Mouse (Mus musculus): Measurements from ENCODE around the gene Lrig3. TPM values are rescaled to one million over a fixed set of nuclear protein-coding genes. Genes with fewer than 3 reads are reported as not detected.

Lrig3 gene
- polyA plus RNA-seq, 1 experiment from 2014 or later = 10.4 TPM

- Histone ChIP-seq H3K4me1 (peaks cover 31% of the 10 kb centered on the region), H3K36me3 (peaks cover under 1% of the 10 kb centered on the region; the same call in 1 of the 2 replicates), H3K27ac (peak overlapping the region; percentile 86), H3K4me3 (peak overlapping the region; percentile 77), H3K4me2 (peak overlapping the region; percentile 73), H3K27me3 (no peaks in the 10 kb centered on the region), H3K9me3 (no peaks in the 10 kb centered on the region), H3K9ac (peak overlapping the region; percentile 84)
- 9% methylated on average over 14 of the region's 14 CpGs for WGBS
- ATAC-seq (ENCODE audit: borderline replicate concordance, extremely low read depth, low FRiP score, low TSS enrichment) = no peak
Observed at GRCm38 (mm10) chr10:125967436-125968160, 1.6 kb downstream of the Lrig3 start.

- no peaks in the 10 kb centered on the region for H3K9me3 ChIP-seq
Observed at GRCm38 (mm10) chr10:125968191-125969132, 2.5 kb downstream of the Lrig3 start.

GRCm38 (mm10) chr10:125969133-125969490 lies 3.1 kb downstream of the Lrig3 start:
- Histone ChIP-seq H3K36me3 (peaks cover 6% of the 10 kb centered on the region; the same call in 1 of the 2 replicates), H3K4me2 (peak overlapping the region; percentile 73), H3K9me3 (no peaks in the 10 kb centered on the region), H3K4me3 (peak overlapping the region; percentile 77), H3K4me1 (peaks cover 31% of the 10 kb centered on the region), H3K9ac (0 out of 2 replicates have a peak overlapping the region, but pooled peaks have one; percentile 8), H3K27me3 (no peaks in the 10 kb centered on the region), H3K27ac (peak overlapping the region; percentile 68)
- 14% methylated on average over 10 of the region's 10 CpGs for WGBS
- no peak for ATAC-seq (ENCODE audit: borderline replicate concordance, extremely low read depth, low FRiP score, low TSS enrichment)

More at GRCm38 (mm10) chr10:125968191-125969132, 2.5 kb downstream of the Lrig3 start:
- H3K4me1 ChIP-seq = peaks cover 31% of the 10 kb centered on the region
- 7% methylated on average over 16 of the region's 16 CpGs for WGBS
- peak overlapping the region; percentile 77 for H3K4me3 ChIP-seq
- H3K36me3 ChIP-seq = peaks cover 6% of the 10 kb centered on the region; the same call in 1 of the 2 replicates
- peak overlapping the region; percentile 73 for H3K4me2 ChIP-seq
- ATAC-seq (ENCODE audit: borderline replicate concordance, extremely low read depth, low FRiP score, low TSS enrichment) = peak; percentile 15; the same call in 1 of the 2 replicates
- no peaks in the 10 kb centered on the region for H3K27me3 ChIP-seq
- H3K27ac ChIP-seq = peak overlapping the region; percentile 68
- H3K9ac ChIP-seq = peak overlapping the region; percentile 27

- H3K27ac ChIP-seq = peak overlapping the region; percentile 35; the same call in 1 of the 2 replicates
- no peak overlapping the region for H3K9ac ChIP-seq
- peak overlapping the region; percentile 73; the same call in 1 of the 2 replicates for H3K4me2 ChIP-seq
- peaks cover 31% of the 10 kb centered on the region for H3K4me1 ChIP-seq
- H3K27me3 ChIP-seq = no peaks in the 10 kb centered on the region
- no peak for ATAC-seq (ENCODE audit: borderline replicate concordance, extremely low read depth, low FRiP score, low TSS enrichment)
- H3K9me3 ChIP-seq = no peaks in the 10 kb centered on the region
- 77% methylated on average over 2 of the region's 2 CpGs for WGBS
- no peak overlapping the region for H3K4me3 ChIP-seq
- peaks cover 6% of the 10 kb centered on the region; the same call in 1 of the 2 replicates for H3K36me3 ChIP-seq
Observed at GRCm38 (mm10) chr10:125970031-125970430, 4.1 kb downstream of the Lrig3 start.

- no peaks in the 10 kb centered on the region for H3K9me3 ChIP-seq
- no peak overlapping the region for H3K9ac ChIP-seq
- no peak for ATAC-seq (ENCODE audit: borderline replicate concordance, extremely low read depth, low FRiP score, low TSS enrichment)
- peaks cover 7% of the 10 kb centered on the region; the same call in 1 of the 2 replicates for H3K36me3 ChIP-seq
- H3K27me3 ChIP-seq = no peaks in the 10 kb centered on the region
- 36% methylated on average over 4 of the region's 4 CpGs for WGBS
- peak overlapping the region; percentile 35; the same call in 1 of the 2 replicates for H3K27ac ChIP-seq
- H3K4me1 ChIP-seq = peaks cover 30% of the 10 kb centered on the region
- no peak overlapping the region for H3K4me3 ChIP-seq
- H3K4me2 ChIP-seq = peak overlapping the region; percentile 73; the same call in 1 of the 2 replicates
Observed at GRCm38 (mm10) chr10:125970500-125970899, 4.5 kb downstream of the Lrig3 start.

GRCm38 (mm10) chr10:125973726-125974125 lies 7.8 kb downstream of the Lrig3 start:
- Histone ChIP-seq H3K9ac (no peak overlapping the region), H3K27me3 (no peaks in the 10 kb centered on the region), H3K4me2 (no peak overlapping the region), H3K4me3 (no peak overlapping the region), H3K9me3 (no peaks in the 10 kb centered on the region), H3K4me1 (peaks cover 23% of the 10 kb centered on the region), H3K36me3 (peaks cover 14% of the 10 kb centered on the region), H3K27ac (no peak overlapping the region)
- WGBS = 67% methylated on average over 7 of the region's 7 CpGs
- no peak for ATAC-seq (ENCODE audit: borderline replicate concordance, extremely low read depth, low FRiP score, low TSS enrichment)

- H3K27ac ChIP-seq = no peak overlapping the region
- no peaks in the 10 kb centered on the region for H3K36me3 ChIP-seq
- H3K4me1 ChIP-seq = peaks cover 6% of the 10 kb centered on the region; the same call in 1 of the 2 replicates
- no peak overlapping the region for H3K4me3 ChIP-seq
- WGBS = 85% methylated on average over 5 of the region's 5 CpGs
- H3K9ac ChIP-seq = no peak overlapping the region
- H3K27me3 ChIP-seq = no peaks in the 10 kb centered on the region
- no peaks in the 10 kb centered on the region for H3K9me3 ChIP-seq
- no peak overlapping the region for H3K4me2 ChIP-seq
- ATAC-seq (ENCODE audit: borderline replicate concordance, extremely low read depth, low FRiP score, low TSS enrichment) = 0 out of 2 replicates have a peak, but pooled peaks have one; percentile 37
Observed at GRCm38 (mm10) chr10:125981938-125982337, 16.0 kb downstream of the Lrig3 start.

- Histone ChIP-seq H3K4me3 (no peak overlapping the region), H3K9me3 (no peaks in the 10 kb centered on the region), H3K9ac (no peak overlapping the region), H3K27me3 (no peaks in the 10 kb centered on the region), H3K27ac (no peak overlapping the region), H3K36me3 (0 out of 2 replicates have a peak, but pooled peaks cover 6% of the 10 kb centered on the region), H3K4me2 (no peak overlapping the region), H3K4me1 (peaks cover 16% of the 10 kb centered on the region; the same call in 1 of the 2 replicates)
- ATAC-seq (ENCODE audit: borderline replicate concordance, extremely low read depth, low FRiP score, low TSS enrichment) = no peak
- WGBS = 77% methylated on average over 9 of the region's 9 CpGs
Observed at GRCm38 (mm10) chr10:125984473-125985035, 18.6 kb downstream of the Lrig3 start.

- ATAC-seq (ENCODE audit: borderline replicate concordance, extremely low read depth, low FRiP score, low TSS enrichment) = no peak
- 97% methylated on average over 1 of the region's 1 CpGs for WGBS
- Histone ChIP-seq H3K9ac (no peak overlapping the region), H3K27me3 (no peaks in the 10 kb centered on the region), H3K36me3 (0 out of 2 replicates have a peak, but pooled peaks cover 6% of the 10 kb centered on the region), H3K27ac (no peak overlapping the region), H3K4me3 (no peak overlapping the region), H3K9me3 (no peaks in the 10 kb centered on the region), H3K4me1 (peaks cover 16% of the 10 kb centered on the region; the same call in 1 of the 2 replicates), H3K4me2 (no peak overlapping the region)
Observed at GRCm38 (mm10) chr10:125985795-125986194, 19.8 kb downstream of the Lrig3 start.

- H3K27me3 ChIP-seq = no peaks in the 10 kb centered on the region
- H3K9me3 ChIP-seq = no peaks in the 10 kb centered on the region
- peaks cover 16% of the 10 kb centered on the region; the same call in 1 of the 2 replicates for H3K4me1 ChIP-seq
- WGBS = 88% methylated on average over 9 of the region's 9 CpGs
- H3K4me3 ChIP-seq = no peak overlapping the region
- H3K9ac ChIP-seq = no peak overlapping the region
- no peak for ATAC-seq (ENCODE audit: borderline replicate concordance, extremely low read depth, low FRiP score, low TSS enrichment)
- H3K27ac ChIP-seq = no peak overlapping the region
- H3K4me2 ChIP-seq = no peak overlapping the region
- H3K36me3 ChIP-seq = 0 out of 2 replicates have a peak, but pooled peaks cover 6% of the 10 kb centered on the region
Observed at GRCm38 (mm10) chr10:125986443-125986842, 20.5 kb downstream of the Lrig3 start.

GRCm38 (mm10) chr10:125987307-125987706 lies 21.3 kb downstream of the Lrig3 start:
- no peaks in the 10 kb centered on the region for H3K27me3 ChIP-seq
- no peak for ATAC-seq (ENCODE audit: borderline replicate concordance, extremely low read depth, low FRiP score, low TSS enrichment)
- no peak overlapping the region for H3K4me2 ChIP-seq
- H3K9ac ChIP-seq = no peak overlapping the region
- 43% methylated on average over 6 of the region's 6 CpGs for WGBS
- peaks cover 16% of the 10 kb centered on the region; the same call in 1 of the 2 replicates for H3K4me1 ChIP-seq
- 0 out of 2 replicates have a peak, but pooled peaks cover 6% of the 10 kb centered on the region for H3K36me3 ChIP-seq
- H3K9me3 ChIP-seq = no peaks in the 10 kb centered on the region
- no peak overlapping the region for H3K4me3 ChIP-seq
- H3K27ac ChIP-seq = no peak overlapping the region
